Mouse (Mus musculus) bone marrow, adult 2 months (tissue): ENCODE data around the gene Nos1ap.

Experiments
- CTCF ChIP-seq: fragments of 200-500 bp; IDR thresholded peaks from 2 replicates; pipeline ENCODE4 v1.5.1; 2011; ENCODE audit warnings: low read length, control low read depth; ENCODE audit not compliant: control insufficient read depth, insufficient read depth
- POLR2A ChIP-seq: fragments of 200-500 bp; IDR thresholded peaks from 2 replicates; pipeline ENCODE4 v1.6.1; 2011; ENCODE audit warnings: low read depth, mild to moderate bottlenecking, control low read depth, low read length, borderline replicate concordance; ENCODE audit not compliant: control insufficient read depth

- TF ChIP-seq CTCF, result no peak
- no peak for TF ChIP-seq POLR2A
Measured at GRCm38 (mm10) chr1:170459896-170460602, 129.6 kb downstream of the Nos1ap start.
